Mouse (Mus musculus): ENCODE data around the gene Gm17267. TPM values are rescaled to one million over a fixed set of nuclear protein-coding genes. Genes with fewer than 3 reads are reported as not detected.
"Not testable (repeated sequence)": the region's sequence is repeated elsewhere in the genome, so short reads cannot be mapped to it uniquely, and the experiment has no call there.

The Gm17267 gene
- not detected in 2 replicates for polyA plus RNA-seq (2011; ENCODE audit: insufficient read depth, insufficient read length, low read depth, missing spikeins)

DNA sequence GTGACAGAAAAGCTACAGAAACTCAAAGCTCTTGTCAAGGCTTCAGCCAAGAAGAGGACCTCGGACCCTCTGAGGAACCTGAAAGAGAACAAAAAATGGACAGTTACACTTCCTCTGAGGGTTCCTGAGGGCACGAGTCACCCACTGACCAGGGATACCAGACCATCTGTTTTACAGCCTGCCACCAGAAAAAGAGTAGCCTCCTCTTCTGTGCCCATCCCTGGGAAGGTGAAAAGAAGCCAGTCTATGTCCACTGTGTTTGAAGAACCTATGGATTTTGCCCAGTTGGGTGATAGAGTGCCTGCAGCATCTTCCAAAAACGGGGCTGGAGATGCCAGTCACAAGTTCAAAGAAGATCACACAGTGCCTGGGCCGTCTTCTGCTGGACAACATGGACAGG, at the start of gene Gm17267:
Gm17267 (plus strand) TSS at position 301 of the 400 bp plus-strand sequence.
- not testable (repeated sequence) for H3K27me3 ChIP-seq (ENCODE audit: control insufficient read depth, insufficient read depth, low read length, poor library complexity, severe bottlenecking); H3K36me3 ChIP-seq (ENCODE audit: control insufficient read depth, insufficient read depth, low read length, poor library complexity, severe bottlenecking); H3K27ac ChIP-seq (ENCODE audit: insufficient read depth, low read length); H3K9me3 ChIP-seq (replicated peaks; ENCODE audit: control insufficient read depth, insufficient read depth, low read length, poor library complexity, severe bottlenecking); H3K9ac ChIP-seq (ENCODE audit: low read depth, poor library complexity, severe bottlenecking); H3K4me1 ChIP-seq (ENCODE audit: control insufficient read depth, insufficient read depth, low read length); H3K4me3 ChIP-seq (ENCODE audit: low read depth, low read length)

Measured in ES-Bruce4 (cell line).